In genomic region chr13:52185574-52185973, GRCm38 (mm10) we compare ENCODE assay signal across 19 mouse cellular contexts.
DNase-seq lines count a peak whose midpoint lies in the region; ATAC-seq and TF ChIP-seq lines count a peak whose summit lies in the region.
"Had no signal": no experiment of that assay in that cellular context is flagged by ENCODE, and none has a peak within 500 bp of the region (broad histone marks: within the 10 kb centered on the region; RNA-seq: fewer than 3 reads in every experiment).

No protein-coding gene starts in this region.

- no peaks in the 10 kb centered on the region for H3K36me3 ChIP-seq in liver, postnatal 0 days (replicated peaks; ENCODE audit: insufficient read depth, low read length)
- H3K36me3 ChIP-seq in liver, embryonic 12.5 days = no peaks in the 10 kb centered on the region
- no peaks in the 10 kb centered on the region for H3K36me3 ChIP-seq in myocyte (ENCODE audit: control insufficient read depth, insufficient read depth)
- H3K36me3 ChIP-seq: G1E had no signal

- no peak for TF ChIP-seq EP300 in liver, postnatal 0 days (IDR thresholded peaks at IDR 0.05; ENCODE audit: low read depth)

- no peak for TF ChIP-seq POLR2A in myocyte (IDR thresholded peaks at IDR 0.05; ENCODE audit: insufficient read length, low read depth)

- H3ac ChIP-seq in myocyte (ENCODE audit: control insufficient read depth, insufficient read length) = no peak overlapping the region

- DNase-seq in liver, postnatal 0 days = no peak
- DNase-seq in urinary bladder, adult 2 months (ENCODE audit: low spot score) = no peak
- DNase-seq: adrenal gland, adult 2 months; adrenal gland, adult 8-10 months; adrenal gland, postnatal 10 days; adrenal gland, postnatal 14 days; adrenal gland, postnatal 25 days; adrenal gland, postnatal 36 days; B cell, adult 2 months; cerebellum, adult 11 months; cerebellum, adult 11-12 months; cerebellum, adult 18-20 months had no signal

- H3K4me3 ChIP-seq in liver, postnatal 0 days (ENCODE audit: low read depth, low read length) = no peak overlapping the region
- no peak overlapping the region for H3K4me3 ChIP-seq in liver, embryonic 12.5 days
- no peak overlapping the region for H3K4me3 ChIP-seq in myocyte

- H3K79me2 ChIP-seq in myocyte (ENCODE audit: control insufficient read depth, insufficient read depth) = no peaks in the 10 kb centered on the region

- ATAC-seq in liver, postnatal 0 days = no peak
- no peak for ATAC-seq in liver, embryonic 12.5 days
- ATAC-seq: activated CD4-positive, CD25-positive, alpha-beta regulatory T cell, adult 4 months; CD4-positive, CD25-positive, alpha-beta regulatory T cell, adult 4 months; Patski had no signal

- no peak for TF ChIP-seq CTCF in liver, postnatal 0 days (IDR thresholded peaks at IDR 0.05; ENCODE audit: low read depth)

- 0 out of 2 replicates have a peak overlapping the region, but pooled peaks have one; percentile 57 for H3K27ac ChIP-seq in liver, postnatal 0 days (ENCODE audit: low read depth)
- H3K27ac ChIP-seq in liver, embryonic 12.5 days = no peak overlapping the region

- H3K9ac ChIP-seq in liver, postnatal 0 days (replicated peaks) = no peak overlapping the region
- H3K9ac ChIP-seq in liver, embryonic 12.5 days = no peak overlapping the region

- no peaks in the 10 kb centered on the region for H3K9me3 ChIP-seq in liver, postnatal 0 days (ENCODE audit: low read length)
- no peaks in the 10 kb centered on the region for H3K9me3 ChIP-seq in liver, embryonic 12.5 days (replicated peaks)
- H3K9me3 ChIP-seq: G1E had no signal

- H3K27me3 ChIP-seq in liver, postnatal 0 days (ENCODE audit: insufficient read depth, low read length) = no peaks in the 10 kb centered on the region
- 0 out of 2 replicates have a peak, but pooled peaks cover 3% of the 10 kb centered on the region for H3K27me3 ChIP-seq in liver, embryonic 12.5 days (replicated peaks)
- no peaks in the 10 kb centered on the region for H3K27me3 ChIP-seq in myocyte (ENCODE audit: control insufficient read depth, insufficient read depth, insufficient read length)
- H3K27me3 ChIP-seq: CH12.LX, Patski had no signal

- H3K4me1 ChIP-seq in liver, postnatal 0 days (ENCODE audit: insufficient read depth) = peaks cover 25% of the 10 kb centered on the region
- H3K4me1 ChIP-seq in liver, embryonic 12.5 days = no peaks in the 10 kb centered on the region; the same call in 1 of the 2 replicates

- 82% methylated on average over 1 of the region's 1 CpGs for WGBS in liver, postnatal 0 days (ENCODE audit: insufficient replicate concordance)
- 48% methylated on average over 1 of the region's 1 CpGs for WGBS in liver, embryonic 12.5 days (ENCODE audit: insufficient replicate concordance)

- no peak overlapping the region for H3K4me2 ChIP-seq in liver, postnatal 0 days (ENCODE audit: low read depth, low read length)
- no peak overlapping the region for H3K4me2 ChIP-seq in liver, embryonic 12.5 days
- peak overlapping the region; percentile 31 for H3K4me2 ChIP-seq in myocyte (ENCODE audit: low read depth)

TF ChIP-seq in myocyte, 11 proteins besides CTCF, POLR2A, EP300 and RAD21:
- TF ChIP-seq CEBPB (IDR thresholded peaks at IDR 0.05; ENCODE audit: insufficient read depth, poor library complexity, severe bottlenecking) (no peak), MYOG (IDR thresholded peaks at IDR 0.05; ENCODE audit: control insufficient read depth in 1 of 3, insufficient read depth in 1 of 3, insufficient read length in 2 of 3, low read depth in 2 of 3) (peak; percentile 44 to 81 (median 71)), MYOD1 (IDR thresholded peaks at IDR 0.05; ENCODE audit: control insufficient read depth in 1 of 3, insufficient read length in 2 of 3, low read depth in 2 of 3) (peak in 2 of 3 experiments; percentile 68 to 76), POLR2AphosphoS2 (IDR thresholded peaks at IDR 0.05; ENCODE audit: insufficient read length, low read depth) (no peak), TCF12 (IDR thresholded peaks at IDR 0.05; ENCODE audit: insufficient read depth, poor library complexity, severe bottlenecking) (peak; percentile 33), TCF3 (IDR thresholded peaks at IDR 0.05; ENCODE audit: insufficient read length, low read depth) (peak; percentile 21), REST (IDR thresholded peaks at IDR 0.05; ENCODE audit: insufficient read depth, insufficient read length) (no peak)
TF ChIP-seq in myocyte: peak in this region for 4.
